ENCODE assay signal across 11 mouse cellular contexts in the genomic region with DNA sequence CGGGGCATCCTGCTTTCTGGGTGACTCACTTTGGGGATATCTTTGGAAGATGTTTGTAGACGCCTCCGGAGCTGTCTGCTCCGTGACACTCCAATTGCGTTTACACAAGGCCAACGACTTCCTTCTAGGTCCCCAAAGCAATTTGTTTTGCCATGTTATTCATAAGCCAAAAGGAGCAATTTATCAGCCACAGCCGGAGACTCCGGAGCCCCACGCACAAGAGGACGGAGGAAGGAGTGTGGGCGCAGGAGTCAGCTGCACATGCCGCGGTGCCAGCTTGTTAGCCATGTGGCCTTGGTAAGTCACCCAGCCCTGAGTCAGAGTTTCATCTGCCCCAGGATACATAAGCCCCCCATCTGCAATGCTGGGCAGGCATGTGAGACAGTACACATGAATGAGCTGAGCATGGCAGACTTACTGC.
DNase-seq lines count a peak whose midpoint lies in the region; ATAC-seq and TF ChIP-seq lines count a peak whose summit lies in the region.
"Had no signal": no experiment of that assay in that cellular context is flagged by ENCODE, and none has a peak within 500 bp of the region (broad histone marks: within the 10 kb centered on the region; RNA-seq: fewer than 3 reads in every experiment).

No protein-coding gene starts in this region.

- H3K27ac ChIP-seq in heart, embryonic 12.5 days (ENCODE audit: poor library complexity, severe bottlenecking): no peak overlapping the region
- H3K27ac ChIP-seq: heart, adult 2 months had no signal

- TF ChIP-seq CTCF in C2C12 (IDR thresholded peaks at IDR 0.05; ENCODE audit: control insufficient read depth, insufficient read depth, insufficient read length): no peak

- peak; percentile 63 for DNase-seq in layer of hippocampus, adult 11-12 months (ENCODE audit: low spot score)
- DNase-seq in layer of hippocampus, adult 9-10 months (ENCODE audit: low spot score): no peak
- DNase-seq in adrenal gland, postnatal 10 days: peak; percentile 41
- DNase-seq in layer of hippocampus, adult 9-11 months: peak; percentile 82
- no peak for DNase-seq in gastrocnemius, adult 18-20 months (ENCODE audit: low spot score)
- DNase-seq: heart, adult 2 months; thymus, postnatal 14 days had no signal

- no peak overlapping the region for H3K4me2 ChIP-seq in heart, embryonic 12.5 days

- no peaks in the 10 kb centered on the region for H3K27me3 ChIP-seq in C2C12 (ENCODE audit: control insufficient read depth, insufficient read depth, insufficient read length)
- H3K27me3 ChIP-seq in heart, embryonic 12.5 days (replicated peaks): no peaks in the 10 kb centered on the region

- no peak for ATAC-seq in heart, embryonic 12.5 days (ENCODE audit: insufficient number of reproducible peaks, low FRiP score)
- ATAC-seq: inflammation-experienced regulatory T-cells, adult 6 months; midbrain, embryonic 16.5 days had no signal

- H3K4me1 ChIP-seq in heart, embryonic 12.5 days (replicated peaks): peaks cover 8% of the 10 kb centered on the region

- H3K79me2 ChIP-seq in C2C12 (ENCODE audit: control insufficient read depth, insufficient read depth): no peaks in the 10 kb centered on the region

- H3K79me3 ChIP-seq in C2C12 (ENCODE audit: low read depth): no peaks in the 10 kb centered on the region

- H3K9ac ChIP-seq in heart, embryonic 12.5 days: no peak overlapping the region

- 75% methylated on average over 13 of the region's 13 CpGs for WGBS in heart, embryonic 12.5 days

- H3ac ChIP-seq in C2C12 (ENCODE audit: control insufficient read depth, insufficient read length, low read depth): no peak overlapping the region

- H3K9me3 ChIP-seq in heart, embryonic 12.5 days (replicated peaks): no peaks in the 10 kb centered on the region

- no peaks in the 10 kb centered on the region for H3K36me3 ChIP-seq in C2C12 (ENCODE audit: control insufficient read depth, insufficient read depth)
- H3K36me3 ChIP-seq in heart, embryonic 12.5 days: no peaks in the 10 kb centered on the region

- H3K4me3 ChIP-seq in C2C12 (ENCODE audit: insufficient read depth, poor library complexity, severe bottlenecking): no peak overlapping the region
- H3K4me3 ChIP-seq in heart, embryonic 12.5 days: no peak overlapping the region
- H3K4me3 ChIP-seq: heart, adult 2 months had no signal

TF ChIP-seq in C2C12, 6 proteins besides CTCF, POLR2A, EP300 and RAD21:
- TF ChIP-seq MYOG (IDR thresholded peaks at IDR 0.05; ENCODE audit: control insufficient read depth, extremely low read depth, insufficient read length) (no peak), FOSL1 (IDR thresholded peaks at IDR 0.05; ENCODE audit: insufficient read depth, low read length, poor library complexity, severe bottlenecking) (no peak), MYOD1 (IDR thresholded peaks at IDR 0.05; ENCODE audit: control insufficient read depth, insufficient read length, low read depth) (peak; percentile 46), CEBPB (IDR thresholded peaks at IDR 0.05; ENCODE audit: low read depth) (no peak), MAX (IDR thresholded peaks at IDR 0.05) (no peak), USF1 (IDR thresholded peaks at IDR 0.05; ENCODE audit: low read depth) (peak; percentile 19)

Comparison
In these comparisons a context has a peak if more than half of its experiments do, and no peak if none do; other contexts are left out.
1. DNase-seq: peak in layer of hippocampus, adult 11-12 months (single experiment), adrenal gland, postnatal 10 days (single experiment) and layer of hippocampus, adult 9-11 months (single experiment); none in layer of hippocampus, adult 9-10 months (single experiment) and gastrocnemius, adult 18-20 months (single experiment).